Mouse (Mus musculus): Measurements from ENCODE around the gene Zfp750.

The Zfp750 gene

DNA sequence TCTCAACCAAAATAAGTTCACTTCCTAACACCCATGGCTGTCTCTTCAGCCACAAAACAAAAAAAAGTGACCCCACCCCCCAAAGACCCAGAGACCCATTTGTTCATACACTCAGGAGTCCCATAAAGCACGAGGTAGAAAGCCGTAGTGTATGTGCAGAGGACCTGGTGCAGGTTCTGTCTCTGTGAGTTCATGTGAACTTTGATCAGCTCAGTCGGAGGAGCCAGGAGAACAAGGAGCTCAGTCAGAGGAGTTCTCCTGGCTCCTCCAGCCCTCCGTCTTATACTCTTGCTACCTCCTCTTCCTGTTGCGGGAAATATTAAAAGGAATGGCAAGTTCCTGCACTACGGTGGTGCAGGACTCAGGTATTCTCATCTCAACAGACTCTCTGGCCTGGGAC, 51.7 kb downstream of the Zfp750 start:
- no peak for DNase-seq

All from thymus, postnatal 4 days (tissue).